Mouse (Mus musculus): ENCODE measurements at regions not wholly inside any gene's neighbourhood (a gene's known extent, or its start where the extent isn't known, plus 50 kb on each side); places are given as distances from the start of the nearest gene placed in this dataset.

GRCm38 (mm10) chr10:37438312-37438711 is 299.6 kb upstream of the Marcks start:
- DNase-seq = no peak

DNA sequence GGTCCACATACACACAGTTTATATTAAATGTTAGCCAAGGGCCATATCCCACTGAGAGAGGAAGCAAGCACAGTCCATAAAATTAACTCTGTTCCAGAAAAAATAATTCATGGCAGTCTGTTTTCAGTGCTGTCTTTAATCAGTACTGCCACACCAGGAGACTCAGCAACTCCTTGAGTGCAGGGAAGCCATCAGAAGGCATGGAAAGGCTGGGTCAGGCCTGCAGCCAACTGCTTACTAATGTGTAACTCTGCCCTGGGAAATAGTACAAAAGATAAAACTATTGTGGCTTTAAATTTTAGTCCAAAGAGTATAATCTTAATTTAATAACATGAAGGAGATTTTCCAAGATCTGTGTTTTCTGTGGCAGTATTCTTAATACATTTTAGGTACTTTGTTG is 298.1 kb upstream of the Marcks start:
- DNase-seq = peak; percentile 4

- DNase-seq = peak; percentile 14
Observed at GRCm38 (mm10) chr10:37434229-37434628, 295.5 kb upstream of the Marcks start.

GRCm38 (mm10) chr10:37423047-37423446 is 284.3 kb upstream of the Marcks start:
- DNase-seq = no peak

DNA sequence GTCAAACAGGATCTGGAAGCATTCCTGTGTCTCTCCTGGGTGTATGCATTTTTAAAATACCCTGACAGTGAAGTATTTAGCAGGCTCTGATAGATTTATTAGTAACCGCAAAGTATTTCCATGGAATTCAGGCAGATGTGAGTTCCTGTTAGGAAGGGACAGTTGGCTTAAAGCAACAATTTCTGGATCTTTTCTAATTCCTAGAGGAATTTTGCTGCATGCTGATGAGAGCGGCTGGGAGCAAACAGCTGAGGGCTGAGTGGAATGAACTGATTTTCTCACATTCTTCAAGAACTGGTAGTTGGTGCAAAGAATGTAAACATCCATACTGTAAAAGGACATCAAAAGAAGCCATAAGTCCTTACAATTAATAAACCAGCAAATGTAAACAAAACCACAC is 283.9 kb upstream of the Marcks start:
- DNase-seq = peak; percentile 27

DNA sequence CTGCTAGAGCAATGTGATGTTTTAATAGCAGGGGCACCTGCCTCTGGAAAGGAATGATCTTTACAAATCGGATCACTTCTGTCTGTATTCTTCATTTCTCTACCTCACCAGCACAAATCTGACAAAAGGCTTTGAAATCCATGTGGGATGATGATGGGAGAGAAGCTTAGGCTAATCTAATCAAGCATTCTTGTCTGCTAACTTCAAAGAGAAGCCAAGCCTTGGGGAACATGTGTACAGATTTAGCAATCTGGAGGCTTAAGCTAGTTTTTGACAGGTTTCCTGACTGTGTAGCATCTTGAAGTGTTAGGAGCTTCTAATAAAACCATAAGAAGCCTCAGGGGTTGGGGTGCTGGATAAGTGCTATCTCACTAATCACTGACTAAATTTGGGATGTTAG is 277.6 kb upstream of the Marcks start:
- no peak for DNase-seq

- DNase-seq = no peak
Observed at GRCm38 (mm10) chr10:37412401-37412800, 273.7 kb upstream of the Marcks start.

- no peak for DNase-seq
Observed at GRCm38 (mm10) chr10:37409749-37410148, 271.0 kb upstream of the Marcks start.

- no peak for DNase-seq
Observed at GRCm38 (mm10) chr10:37407487-37407886, 268.8 kb upstream of the Marcks start.

- no peak for DNase-seq
Observed at GRCm38 (mm10) chr10:37404933-37405332, 266.2 kb upstream of the Marcks start.

GRCm38 (mm10) chr10:37404407-37404806 is 265.7 kb upstream of the Marcks start:
- no peak for DNase-seq

- DNase-seq = no peak
Observed at GRCm38 (mm10) chr10:37402376-37402775, 263.7 kb upstream of the Marcks start.

- DNase-seq = no peak
Observed at GRCm38 (mm10) chr10:37400991-37401390, 262.3 kb upstream of the Marcks start.

- no peak for DNase-seq
Observed at GRCm38 (mm10) chr10:37400379-37400778, 261.7 kb upstream of the Marcks start.

GRCm38 (mm10) chr10:37397271-37397991 is 258.7 kb upstream of the Marcks start:
- DNase-seq = peak; percentile 88

- peak; percentile 18 for DNase-seq
Observed at GRCm38 (mm10) chr10:37390011-37390410, 251.3 kb upstream of the Marcks start.

DNA sequence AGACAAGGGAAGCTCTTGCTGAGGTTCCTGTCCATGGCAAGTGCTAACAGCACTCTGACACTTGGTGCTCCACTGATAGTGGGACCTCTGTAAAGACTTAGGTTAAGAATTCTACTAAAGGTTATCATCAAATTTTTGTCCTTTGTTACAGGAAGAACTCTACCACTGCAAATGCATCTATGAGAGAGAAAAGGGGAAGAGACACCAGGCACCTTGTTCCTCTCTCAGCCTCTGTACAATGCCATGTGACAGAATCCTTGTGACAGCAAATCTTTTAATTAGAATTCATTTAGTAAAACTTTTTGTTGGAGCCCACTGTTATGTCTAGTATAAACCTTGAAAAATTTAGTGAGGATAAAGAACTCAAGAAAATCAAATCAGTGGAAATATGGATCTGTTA is 247.5 kb upstream of the Marcks start:
- no peak for DNase-seq

DNA sequence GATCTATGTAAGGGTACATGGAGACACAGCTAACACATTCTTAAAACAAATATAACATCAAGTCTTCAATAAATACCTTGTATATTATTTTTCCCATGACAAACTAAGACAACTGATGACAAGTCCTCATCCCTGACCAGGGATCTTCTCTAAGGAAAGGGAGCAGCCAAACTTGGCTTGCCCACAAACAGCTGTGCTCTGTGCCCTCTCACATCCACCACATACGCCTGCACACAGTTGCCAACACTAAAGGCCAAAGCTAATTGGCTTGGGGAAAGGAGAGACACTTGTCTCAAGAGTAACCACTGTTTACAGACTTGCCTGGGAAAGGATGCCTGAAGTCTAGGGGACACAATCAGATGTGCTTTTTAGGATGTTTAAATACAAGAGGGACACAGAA is 241.3 kb upstream of the Marcks start:
- no peak for DNase-seq

DNA sequence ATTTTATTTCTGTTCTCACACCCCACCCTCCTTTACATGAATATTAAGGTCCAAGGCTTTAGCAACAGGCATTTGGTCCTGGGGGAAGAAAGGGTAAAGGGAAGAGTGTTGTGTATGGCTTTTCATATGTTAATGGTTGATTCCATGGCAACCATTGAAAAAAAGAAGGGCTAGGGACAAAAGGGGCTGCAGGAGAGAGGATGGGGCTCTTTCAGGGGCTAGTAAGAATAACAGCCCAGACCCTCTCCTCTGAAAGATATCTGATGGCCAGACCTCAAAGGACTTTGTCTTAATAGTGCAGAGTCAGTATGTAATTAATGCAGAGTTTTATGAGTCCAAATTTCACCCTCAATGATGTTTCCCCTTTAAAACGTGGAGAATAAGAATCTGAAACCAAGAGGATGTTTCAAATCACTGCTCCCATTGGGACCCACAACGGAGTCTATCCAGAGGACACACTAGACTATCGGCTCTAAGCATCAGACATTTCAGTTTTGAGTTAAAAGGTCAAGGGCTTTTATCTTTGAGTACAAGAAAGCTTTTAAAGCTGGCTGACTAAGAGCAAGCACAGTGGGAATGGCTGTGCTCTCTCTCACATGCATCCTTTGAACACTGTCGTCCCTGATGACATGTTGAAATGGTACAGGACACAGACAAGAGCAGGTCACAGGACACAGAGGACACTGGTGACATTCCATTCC is 239.4 kb upstream of the Marcks start:
- DNase-seq = peak; percentile 72

DNA sequence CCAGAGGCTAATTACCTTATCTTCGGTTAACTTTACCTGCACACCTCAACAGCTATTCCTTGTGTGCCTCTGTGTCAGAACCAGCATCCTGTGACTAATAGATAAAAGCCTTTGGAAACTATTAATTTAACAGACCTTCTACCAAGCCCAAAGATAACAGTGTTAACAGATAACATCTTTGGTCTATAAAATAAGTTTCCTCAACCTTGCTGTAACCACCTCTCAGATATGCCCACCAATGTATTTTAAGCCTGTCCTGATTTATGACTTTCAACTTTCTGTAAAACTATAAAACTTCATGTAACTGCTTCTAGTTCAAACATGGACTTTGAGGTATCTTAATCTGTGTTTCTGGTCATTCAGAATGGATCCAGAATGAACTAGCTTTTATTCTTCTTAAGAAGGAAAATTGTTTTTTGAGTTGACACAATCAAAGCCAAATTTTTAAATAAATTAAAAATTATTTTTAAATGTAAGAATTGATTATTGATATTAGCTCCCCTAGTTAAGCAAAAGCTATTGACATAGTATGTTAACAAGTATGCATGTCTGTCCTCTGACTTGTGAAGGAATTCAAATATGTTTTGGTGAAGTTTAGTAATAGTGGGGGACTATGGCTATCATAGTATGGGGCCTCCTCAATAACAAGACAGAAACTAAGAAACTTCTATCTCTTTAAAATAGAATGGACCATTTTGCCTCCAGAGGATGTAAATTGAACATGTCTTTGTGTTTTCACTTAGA is 238.7 kb upstream of the Marcks start:
- no peak for DNase-seq

DNA sequence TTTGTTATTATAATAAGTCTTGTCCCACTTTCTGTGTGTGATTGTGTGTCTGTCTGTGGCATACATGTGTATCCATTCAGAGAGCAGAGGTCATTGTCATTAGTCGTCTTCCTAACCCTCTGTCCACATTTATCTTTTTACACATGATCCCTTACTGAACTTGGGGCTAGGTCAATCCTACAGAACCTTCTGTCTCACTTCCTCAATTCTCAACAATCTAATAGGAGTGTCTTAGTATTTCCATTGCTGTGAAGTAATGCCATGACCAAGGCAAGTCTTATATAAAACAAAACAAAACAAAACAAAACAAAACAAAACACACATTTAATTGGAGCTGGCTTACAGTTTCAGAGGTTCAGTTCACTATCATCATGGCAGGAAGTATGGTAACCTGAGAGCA is 237.5 kb upstream of the Marcks start:
- DNase-seq = no peak

DNA sequence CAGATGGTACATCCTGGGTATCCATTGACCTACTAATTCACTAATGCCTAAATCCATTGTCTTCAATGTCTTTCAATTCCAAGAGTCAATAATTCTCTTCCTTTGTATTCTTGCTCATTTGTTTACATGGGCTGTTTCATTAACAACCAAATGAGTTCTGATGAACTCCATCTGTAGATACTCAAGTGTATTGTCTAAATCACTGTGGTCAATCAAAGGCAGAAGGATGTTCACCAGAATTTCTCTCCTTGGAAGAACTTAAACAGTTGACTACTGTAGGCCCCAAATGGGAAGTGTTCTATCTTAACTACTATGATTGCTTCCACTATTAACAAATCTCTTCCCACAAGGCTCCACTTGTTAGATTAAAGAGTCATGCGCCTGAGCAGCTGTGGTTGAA is 236.9 kb upstream of the Marcks start:
- no peak for DNase-seq

GRCm38 (mm10) chr10:37368997-37369679 is 230.4 kb upstream of the Marcks start:
- no peak for DNase-seq
